Mouse (Mus musculus) kidney, embryonic 15.5 days (tissue): Measurements from ENCODE around the gene Smdt1. TPM values are rescaled to one million over a fixed set of nuclear protein-coding genes. Genes with fewer than 3 reads are reported as not detected.
A peak's percentile ranks its signal among the peaks of the same experiment; 100 is the strongest.
"Not testable (repeated sequence)": the region's sequence is repeated elsewhere in the genome, so short reads cannot be mapped to it uniquely, and the experiment has no call there.

Experiments
- ATAC-seq: fragments of 200-750 bp; cut with Nextera tagmentation; replicated peaks from 2 replicates; pipeline ENCODE4 v1.8.0; 2017; ENCODE audit warnings: moderate TSS enrichment; ENCODE audit not compliant: low FRiP score
- H3K27ac ChIP-seq: fragments of 300-500 bp; sonication (generic); 2 replicates; pipeline ENCODE4 v1.5.1; 2015; ENCODE audit warnings: mild to moderate bottlenecking, inconsistent platforms
- H3K27me3 ChIP-seq: fragments of 300-500 bp; sonication (generic); 2 replicates; pipeline ENCODE4 v1.6.1; 2015; ENCODE audit warnings: inconsistent platforms
- H3K36me3 ChIP-seq: fragments of 300-500 bp; sonication (generic); 2 replicates; pipeline ENCODE4 v1.6.1; 2015; ENCODE audit warnings: inconsistent platforms
- H3K4me1 ChIP-seq: fragments of 300-500 bp; sonication (generic); 2 replicates; pipeline ENCODE4 v1.6.1; 2015; ENCODE audit warnings: inconsistent platforms
- H3K4me2 ChIP-seq: fragments of 300-500 bp; sonication (generic); 2 replicates; pipeline ENCODE4 v1.6.1; 2015; ENCODE audit warnings: moderate library complexity, mild to moderate bottlenecking, inconsistent platforms
- H3K4me3 ChIP-seq: fragments of 300-500 bp; sonication (generic); replicated peaks from 2 replicates; pipeline ENCODE4 v1.5.1; 2015; ENCODE audit warnings: mild to moderate bottlenecking, inconsistent platforms
- H3K9ac ChIP-seq: fragments of 300-500 bp; sonication (generic); 2 replicates; pipeline ENCODE4 v1.6.1; 2015; ENCODE audit warnings: mild to moderate bottlenecking, inconsistent platforms
- H3K9me3 ChIP-seq: fragments of 300-500 bp; sonication (generic); replicated peaks from 2 replicates; pipeline ENCODE4 v1.6.1; 2016; ENCODE audit warnings: inconsistent platforms
- WGBS: fragments of 180-500 bp; shearing (Covaris S2); methylation state at CpG from one replicate; pipeline ENCODE4 v1.1.7; 2015; ENCODE audit warnings: mixed read lengths; 5-methylcytosine and 5-hydroxymethylcytosine counted together
- polyA plus RNA-seq: library from polyadenylated mRNA; unstranded; fragments of >200 nt; fragmentation: Nextera tagmentation; extraction: Ambion mirVana; gene quantifications from 2 replicates; pipeline ENCODE4 v1.2.1, GENCODE M21; 2015

The Smdt1 gene
- polyA plus RNA-seq, 1 experiment from 2014 or later, result 297 TPM

GRCm38 (mm10) chr15:82358431-82359260 lies 19.9 kb downstream of the Smdt1 start:
- Histone ChIP-seq H3K9me3 (no peaks in the 10 kb centered on the region), H3K27ac (peak overlapping the region; percentile 65), H3K27me3 (no peaks in the 10 kb centered on the region), H3K4me3 (no peak overlapping the region), H3K4me1 (peaks cover 23% of the 10 kb centered on the region), H3K36me3 (no peaks in the 10 kb centered on the region), H3K4me2 (peak overlapping the region; percentile 19; the same call in 1 of the 2 replicates), H3K9ac (no peak overlapping the region)
- ATAC-seq, result no peak
- 57% methylated on average over 22 of the region's 22 CpGs for WGBS

- 58% methylated on average over 11 of the region's 11 CpGs for WGBS
- ATAC-seq, result peak; percentile 60; the same call in 1 of the 2 replicates
- Histone ChIP-seq H3K4me3 (no peak overlapping the region), H3K9me3 (no peaks in the 10 kb centered on the region), H3K36me3 (no peaks in the 10 kb centered on the region), H3K27ac (peak overlapping the region; percentile 73), H3K4me1 (peaks cover 18% of the 10 kb centered on the region), H3K4me2 (no peak overlapping the region), H3K9ac (no peak overlapping the region), H3K27me3 (no peaks in the 10 kb centered on the region)
Measured at GRCm38 (mm10) chr15:82361459-82362018, 22.8 kb downstream of the Smdt1 start.

GRCm38 (mm10) chr15:82362234-82362633 lies 23.5 kb downstream of the Smdt1 start:
- H3K4me1 ChIP-seq, result peaks cover 18% of the 10 kb centered on the region
- no peak overlapping the region for H3K4me2 ChIP-seq
- WGBS, result 55% methylated on average over 4 of the region's 4 CpGs
- H3K27me3 ChIP-seq, result no peaks in the 10 kb centered on the region
- H3K9ac ChIP-seq, result no peak overlapping the region
- peak overlapping the region; percentile 73; the same call in 1 of the 2 replicates for H3K27ac ChIP-seq
- H3K9me3 ChIP-seq, result no peaks in the 10 kb centered on the region
- H3K4me3 ChIP-seq, result no peak overlapping the region
- no peaks in the 10 kb centered on the region for H3K36me3 ChIP-seq
- ATAC-seq, result no peak

GRCm38 (mm10) chr15:82363801-82364200 lies 25.0 kb downstream of the Smdt1 start:
- 51% methylated on average over 8 of the region's 12 CpGs for WGBS
- not testable (repeated sequence) for H3K27ac ChIP-seq, H3K4me2 ChIP-seq, H3K9ac ChIP-seq, ATAC-seq, H3K27me3 ChIP-seq, H3K9me3 ChIP-seq, H3K36me3 ChIP-seq, H3K4me3 ChIP-seq
- H3K4me1 ChIP-seq, result peaks cover 14% of the 10 kb centered on the region

GRCm38 (mm10) chr15:82364561-82364960 lies 25.8 kb downstream of the Smdt1 start:
- peaks cover 12% of the 10 kb centered on the region for H3K4me1 ChIP-seq
- not testable (repeated sequence) for H3K27me3 ChIP-seq, H3K36me3 ChIP-seq, H3K9me3 ChIP-seq, H3K27ac ChIP-seq, ATAC-seq, H3K9ac ChIP-seq
- 17% methylated on average over 6 of the region's 9 CpGs for WGBS
- 0 out of 2 replicates have a peak overlapping the region, but pooled peaks have one; percentile 12 for H3K4me3 ChIP-seq
- H3K4me2 ChIP-seq, result peak overlapping the region; percentile 39; the same call in 1 of the 2 replicates

- no peaks in the 10 kb centered on the region for H3K36me3 ChIP-seq
- ATAC-seq, result no peak
- H3K9me3 ChIP-seq, result no peaks in the 10 kb centered on the region
- H3K27me3 ChIP-seq, result no peaks in the 10 kb centered on the region
- H3K4me1 ChIP-seq, result peaks cover 2% of the 10 kb centered on the region; the same call in 1 of the 2 replicates
- 88% methylated on average over 4 of the region's 4 CpGs for WGBS
- no peak overlapping the region for H3K9ac ChIP-seq
- H3K27ac ChIP-seq, result no peak overlapping the region
- no peak overlapping the region for H3K4me3 ChIP-seq
- no peak overlapping the region for H3K4me2 ChIP-seq
Measured at GRCm38 (mm10) chr15:82368146-82368545, 29.4 kb downstream of the Smdt1 start.

- Histone ChIP-seq H3K9me3 (no peaks in the 10 kb centered on the region), H3K27me3 (no peaks in the 10 kb centered on the region), H3K4me3 (no peak overlapping the region), H3K27ac (no peak overlapping the region), H3K4me2 (no peak overlapping the region), H3K4me1 (peaks cover 2% of the 10 kb centered on the region; the same call in 1 of the 2 replicates), H3K36me3 (peaks cover 4% of the 10 kb centered on the region; the same call in 1 of the 2 replicates), H3K9ac (no peak overlapping the region)
- WGBS, result 83% methylated on average over 1 of the region's 1 CpGs
- ATAC-seq, result no peak
Measured at GRCm38 (mm10) chr15:82368851-82369250, 30.1 kb downstream of the Smdt1 start.

GRCm38 (mm10) chr15:82372446-82372845 lies 33.7 kb downstream of the Smdt1 start:
- Histone ChIP-seq H3K9me3 (no peaks in the 10 kb centered on the region), H3K9ac (no peak overlapping the region), H3K4me2 (no peak overlapping the region), H3K4me1 (peaks cover 13% of the 10 kb centered on the region), H3K27ac (no peak overlapping the region), H3K4me3 (no peak overlapping the region), H3K27me3 (no peaks in the 10 kb centered on the region), H3K36me3 (peaks cover 4% of the 10 kb centered on the region; the same call in 1 of the 2 replicates)
- ATAC-seq, result no peak
- 88% methylated on average over 6 of the region's 6 CpGs for WGBS

GRCm38 (mm10) chr15:82372991-82373390 lies 34.2 kb downstream of the Smdt1 start:
- no peaks in the 10 kb centered on the region for H3K27me3 ChIP-seq
- no peak overlapping the region for H3K4me2 ChIP-seq
- peaks cover 4% of the 10 kb centered on the region; the same call in 1 of the 2 replicates for H3K36me3 ChIP-seq
- no peak for ATAC-seq
- 90% methylated on average over 5 of the region's 5 CpGs for WGBS
- H3K4me3 ChIP-seq, result no peak overlapping the region
- H3K4me1 ChIP-seq, result peaks cover 18% of the 10 kb centered on the region
- H3K9me3 ChIP-seq, result no peaks in the 10 kb centered on the region
- H3K27ac ChIP-seq, result no peak overlapping the region
- no peak overlapping the region for H3K9ac ChIP-seq

- Histone ChIP-seq H3K36me3 (peaks cover 4% of the 10 kb centered on the region; the same call in 1 of the 2 replicates), H3K4me2 (no peak overlapping the region), H3K27me3 (no peaks in the 10 kb centered on the region), H3K9me3 (no peaks in the 10 kb centered on the region), H3K27ac (no peak overlapping the region), H3K4me3 (no peak overlapping the region), H3K4me1 (peaks cover 28% of the 10 kb centered on the region), H3K9ac (no peak overlapping the region)
- 90% methylated on average over 5 of the region's 5 CpGs for WGBS
- ATAC-seq, result no peak
Measured at GRCm38 (mm10) chr15:82374437-82374836, 35.7 kb downstream of the Smdt1 start.

GRCm38 (mm10) chr15:82375855-82376254 lies 37.1 kb downstream of the Smdt1 start:
- H3K36me3 ChIP-seq, result peaks cover 4% of the 10 kb centered on the region; the same call in 1 of the 2 replicates
- H3K4me1 ChIP-seq, result peaks cover 38% of the 10 kb centered on the region
- no peaks in the 10 kb centered on the region for H3K9me3 ChIP-seq
- no peak overlapping the region for H3K4me3 ChIP-seq
- H3K27me3 ChIP-seq, result no peaks in the 10 kb centered on the region
- WGBS, result 92% methylated on average over 9 of the region's 9 CpGs
- no peak for ATAC-seq
- no peak overlapping the region for H3K9ac ChIP-seq
- H3K4me2 ChIP-seq, result no peak overlapping the region
- H3K27ac ChIP-seq, result no peak overlapping the region
